Mouse (Mus musculus) brown adipose tissue, adult 24 weeks (tissue): ENCODE data around the gene Tcerg1l. TPM values are rescaled to one million over a fixed set of nuclear protein-coding genes. Genes with fewer than 3 reads are reported as not detected.

ENCODE experiments used
- H3K27ac ChIP-seq: fragments of 200-500 bp; replicated peaks from 2 replicates; pipeline ENCODE4 v1.5.1; 2012; ENCODE audit warnings: low read depth, mild to moderate bottlenecking, low read length
- H3K4me1 ChIP-seq: fragments of 200-500 bp; 2 replicates; pipeline ENCODE4 v1.6.1; 2012; ENCODE audit warnings: low read length, mixed read lengths; ENCODE audit not compliant: control insufficient read depth, insufficient read depth, insufficient read length
- H3K4me3 ChIP-seq: fragments of 200-500 bp; 2 replicates; pipeline ENCODE4 v1.5.1; 2012; ENCODE audit warnings: low read depth, mild to moderate bottlenecking, low read length, moderate library complexity; ENCODE audit not compliant: insufficient read depth
- polyA plus RNA-seq: library from polyadenylated mRNA; stranded (reverse); fragments of >200 nt; gene quantifications from 2 replicates; pipeline ENCODE4 v1.2.4, GENCODE M21; 2012; ENCODE audit not compliant: missing spikeins, insufficient read depth, insufficient read length

The Tcerg1l gene
- not detected in 2 replicates for polyA plus RNA-seq

- Histone ChIP-seq H3K27ac (no peak within 1 kb of the TSS), H3K4me1 (no peaks in the 10 kb centered on the region), H3K4me3 (no peak within 1 kb of the TSS; the same call in 1 of the 2 replicates)
Measured at GRCm38 (mm10) chr7:138397485-138398181, at the start of gene Tcerg1l. TSS of gene Tcerg1l (minus strand) at chr7:138397730.

GRCm38 (mm10) chr7:138442096-138442495 is 44.6 kb upstream of the Tcerg1l start:
- no peak overlapping the region for H3K27ac ChIP-seq
- no peaks in the 10 kb centered on the region for H3K4me1 ChIP-seq
- H3K4me3 ChIP-seq: no peak overlapping the region

GRCm38 (mm10) chr7:138432541-138432940 is 35.0 kb upstream of the Tcerg1l start:
- H3K4me1 ChIP-seq: no peaks in the 10 kb centered on the region
- no peak overlapping the region for H3K27ac ChIP-seq
- H3K4me3 ChIP-seq: no peak overlapping the region

- H3K27ac ChIP-seq: no peak overlapping the region
- H3K4me1 ChIP-seq: no peaks in the 10 kb centered on the region
- H3K4me3 ChIP-seq: no peak overlapping the region
Measured at GRCm38 (mm10) chr7:138431456-138431855, 33.9 kb upstream of the Tcerg1l start.

- Histone ChIP-seq H3K4me1 (no peaks in the 10 kb centered on the region), H3K27ac (no peak overlapping the region), H3K4me3 (no peak overlapping the region)
Measured at GRCm38 (mm10) chr7:138429916-138430315, 32.4 kb upstream of the Tcerg1l start.

GRCm38 (mm10) chr7:138428826-138429225 is 31.3 kb upstream of the Tcerg1l start:
- Histone ChIP-seq H3K27ac (no peak overlapping the region), H3K4me1 (no peaks in the 10 kb centered on the region), H3K4me3 (no peak overlapping the region)

GRCm38 (mm10) chr7:138427441-138427840 is 29.9 kb upstream of the Tcerg1l start:
- H3K4me1 ChIP-seq: no peaks in the 10 kb centered on the region
- no peak overlapping the region for H3K4me3 ChIP-seq
- H3K27ac ChIP-seq: no peak overlapping the region

- H3K4me3 ChIP-seq: no peak overlapping the region
- no peak overlapping the region for H3K27ac ChIP-seq
- H3K4me1 ChIP-seq: no peaks in the 10 kb centered on the region
Measured at GRCm38 (mm10) chr7:138413496-138413895, 16.0 kb upstream of the Tcerg1l start.

GRCm38 (mm10) chr7:138401641-138402040 is 4.1 kb upstream of the Tcerg1l start:
- Histone ChIP-seq H3K27ac (no peak overlapping the region), H3K4me3 (no peak overlapping the region), H3K4me1 (no peaks in the 10 kb centered on the region)

- no peak overlapping the region for H3K27ac ChIP-seq
- H3K4me1 ChIP-seq: no peaks in the 10 kb centered on the region
- no peak overlapping the region for H3K4me3 ChIP-seq
Measured at GRCm38 (mm10) chr7:138400506-138401272, 3.2 kb upstream of the Tcerg1l start.

GRCm38 (mm10) chr7:138398182-138398793 is 758 bp upstream of the Tcerg1l start:
- Histone ChIP-seq H3K27ac (no peak overlapping the region), H3K4me1 (no peaks in the 10 kb centered on the region), H3K4me3 (no peak overlapping the region)

- Histone ChIP-seq H3K4me1 (no peaks in the 10 kb centered on the region), H3K4me3 (no peak overlapping the region; the same call in 1 of the 2 replicates), H3K27ac (no peak overlapping the region)
Measured at GRCm38 (mm10) chr7:138396863-138397484, 556 bp downstream of the Tcerg1l start.

- no peaks in the 10 kb centered on the region for H3K4me1 ChIP-seq
- H3K4me3 ChIP-seq: no peak overlapping the region
- no peak overlapping the region for H3K27ac ChIP-seq
Measured at GRCm38 (mm10) chr7:138396109-138396862, 1.2 kb downstream of the Tcerg1l start.

GRCm38 (mm10) chr7:138389941-138390340 is 7.6 kb downstream of the Tcerg1l start:
- Histone ChIP-seq H3K4me1 (no peaks in the 10 kb centered on the region), H3K4me3 (no peak overlapping the region), H3K27ac (no peak overlapping the region)
